Mouse (Mus musculus) activated CD4-positive, CD25-positive, alpha-beta regulatory T cell, adult 4 months (primary cell): ENCODE data around the gene Srsf7. TPM values are rescaled to one million over a fixed set of nuclear protein-coding genes. Genes with fewer than 3 reads are reported as not detected.
"Not testable (repeated sequence)": the region's sequence is repeated elsewhere in the genome, so short reads cannot be mapped to it uniquely, and the experiment has no call there.

Source experiments
- ATAC-seq: one replicate; pipeline ENCODE4 v1.8.0; 2017
- polyA plus RNA-seq, 2 experiments: library from polyadenylated mRNA; unstranded; fragments of 100-300 nt; shearing (Covaris generic); gene quantifications; one replicate each; pipeline ENCODE4 v1.2.1; 2017

The Srsf7 gene
- polyA plus RNA-seq, 2 experiments from 2014 or later = 467 to 529 TPM

DNA sequence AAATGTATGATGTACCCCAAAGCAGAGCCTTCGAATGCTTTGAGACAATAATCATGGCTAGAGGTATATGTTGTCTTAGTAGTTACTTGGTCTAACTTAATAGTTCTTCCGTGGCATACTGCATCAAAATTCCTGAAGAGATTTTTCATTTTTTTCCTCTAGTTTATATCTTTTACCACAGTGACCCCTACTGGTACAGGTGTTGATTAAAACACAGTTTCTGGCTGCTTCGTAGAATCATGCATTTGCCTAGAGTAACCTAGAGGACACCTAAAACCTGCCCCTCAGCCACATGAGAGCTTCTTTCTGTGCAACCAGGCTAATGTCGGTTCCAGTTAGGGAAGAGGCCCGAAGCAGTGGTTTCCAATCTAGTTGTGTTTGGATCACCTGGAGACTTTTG, 14.0 kb downstream of the Srsf7 start:
- peak; percentile 57 for ATAC-seq

- no peak for ATAC-seq
These were observed 23.5 kb downstream of the Srsf7 start for GRCm38 (mm10) chr17:80183615-80184014.

- ATAC-seq = no peak
These were observed 26.6 kb downstream of the Srsf7 start for GRCm38 (mm10) chr17:80180468-80180867.

DNA sequence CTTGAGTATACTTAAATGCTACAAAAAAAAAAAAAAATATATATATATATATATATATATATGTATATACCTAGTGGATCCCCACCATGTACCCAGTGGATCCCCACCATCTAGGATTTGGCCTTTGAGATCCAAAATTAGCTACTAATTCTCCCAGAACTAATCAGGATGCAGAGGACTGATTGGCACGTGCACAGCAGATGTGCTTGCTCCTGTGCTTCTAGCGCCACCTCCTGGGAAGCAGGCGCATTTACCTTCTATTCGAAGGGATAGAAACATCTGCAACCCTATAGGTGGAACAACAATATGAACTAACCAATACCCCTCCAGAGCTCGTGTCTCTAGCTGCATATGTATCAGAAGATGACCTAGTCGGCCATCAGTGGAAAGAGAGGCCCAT, 27.1 kb downstream of the Srsf7 start:
- no peak for ATAC-seq

- not testable (repeated sequence) for ATAC-seq
These were observed 28.3 kb downstream of the Srsf7 start for GRCm38 (mm10) chr17:80178846-80179245.

DNA sequence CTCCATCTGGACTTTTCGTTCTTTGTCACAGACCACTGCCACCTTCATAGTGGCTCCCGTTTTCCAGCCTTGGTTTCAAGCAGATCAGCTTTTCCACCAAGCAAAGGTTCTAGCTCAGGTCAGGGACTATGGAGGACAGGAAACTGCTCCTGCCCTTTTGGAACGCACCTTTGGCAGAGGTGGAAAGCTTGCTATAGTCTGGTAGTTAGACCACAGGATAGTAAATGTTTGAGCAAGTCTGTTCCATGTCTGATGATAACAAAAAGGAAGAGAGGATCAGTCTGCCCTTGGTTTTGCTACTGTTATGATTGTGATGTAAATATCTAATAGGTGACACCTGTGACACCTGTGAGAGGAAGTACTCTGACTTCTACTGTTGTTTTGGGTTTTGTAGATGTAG, 31.1 kb downstream of the Srsf7 start:
- ATAC-seq = no peak

DNA sequence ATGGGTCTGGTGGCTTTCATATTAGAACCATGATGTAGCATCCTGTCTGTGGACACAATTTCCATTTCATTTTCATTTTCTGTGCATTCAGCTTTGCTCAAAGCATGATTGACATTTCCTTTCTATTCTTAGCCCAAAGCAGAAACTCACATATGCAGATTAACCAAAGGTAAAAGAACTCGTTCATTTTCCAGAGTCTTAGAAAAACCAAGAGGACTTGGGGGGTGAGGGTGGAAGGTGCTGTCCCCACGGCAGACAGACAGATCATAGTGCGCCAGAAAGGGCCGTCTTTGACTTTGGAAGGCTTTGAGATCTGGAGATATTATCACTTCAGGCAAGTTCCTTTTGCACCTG, 31.7 kb downstream of the Srsf7 start:
- peak; percentile 69 for ATAC-seq

GRCm38 (mm10) chr17:80174699-80175385, 32.3 kb downstream of the Srsf7 start:
- peak; percentile 41 for ATAC-seq

DNA sequence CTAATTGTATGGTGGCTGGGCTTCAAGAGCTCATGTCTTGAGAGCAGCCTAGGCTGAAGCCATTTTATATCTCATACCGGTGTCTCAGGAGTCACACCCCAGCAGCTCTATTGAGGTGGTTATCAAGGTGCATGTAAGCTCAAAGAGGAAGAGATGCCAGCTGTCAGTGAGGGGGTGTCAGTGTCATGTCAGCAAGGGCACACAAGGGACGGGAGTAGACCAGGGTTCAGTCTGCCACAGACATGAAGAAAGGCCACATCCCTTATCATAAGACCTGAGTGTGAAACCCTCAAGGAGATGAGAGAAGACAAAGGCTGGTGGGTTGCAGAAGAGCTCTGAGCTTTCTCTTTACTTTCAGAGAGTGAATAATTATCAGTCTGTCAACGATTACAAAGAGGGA, 33.0 kb downstream of the Srsf7 start:
- ATAC-seq = peak; percentile 11

- no peak for ATAC-seq
These were observed 33.4 kb downstream of the Srsf7 start for GRCm38 (mm10) chr17:80173708-80174107.

DNA sequence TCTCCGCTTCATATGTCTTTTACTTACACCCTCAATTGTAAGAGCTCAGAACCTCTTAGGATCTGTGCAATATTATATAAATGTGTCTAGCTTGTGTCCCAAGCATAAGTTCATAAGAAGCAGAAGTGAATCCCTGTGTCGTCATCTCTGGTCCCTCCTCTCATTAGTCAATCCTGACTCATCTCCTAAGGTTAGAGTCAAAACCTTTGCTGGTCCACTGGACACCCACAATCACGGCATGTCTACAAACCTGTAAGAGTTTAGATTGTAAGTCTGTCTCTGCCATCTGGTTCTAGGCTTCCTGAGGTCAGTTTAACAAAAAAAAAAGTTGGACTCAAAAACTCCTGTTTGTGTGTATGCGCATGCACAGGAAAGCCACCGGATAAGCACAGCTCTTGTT, 34.3 kb downstream of the Srsf7 start:
- ATAC-seq = no peak

DNA sequence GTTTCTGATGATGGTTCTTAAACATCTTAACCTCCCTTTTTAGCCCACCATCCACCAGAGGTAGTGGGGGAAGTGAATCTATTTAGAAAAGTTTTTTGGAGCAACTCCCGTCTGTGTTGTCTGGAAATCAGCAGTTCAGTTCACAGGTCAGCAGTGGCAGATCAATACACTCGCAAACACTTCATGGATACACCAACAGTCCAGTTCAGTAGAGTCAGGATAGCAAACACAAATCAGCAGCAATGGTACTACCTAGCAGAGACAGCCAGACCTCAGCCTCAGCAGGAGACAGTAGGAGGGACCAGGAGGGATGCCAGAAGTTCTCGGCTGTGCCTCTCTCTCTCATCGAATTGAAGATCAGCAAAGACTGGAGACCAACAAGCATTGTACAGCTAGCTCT, 35.2 kb downstream of the Srsf7 start:
- ATAC-seq = no peak

GRCm38 (mm10) chr17:80170951-80171350, 36.2 kb downstream of the Srsf7 start:
- ATAC-seq = no peak

DNA sequence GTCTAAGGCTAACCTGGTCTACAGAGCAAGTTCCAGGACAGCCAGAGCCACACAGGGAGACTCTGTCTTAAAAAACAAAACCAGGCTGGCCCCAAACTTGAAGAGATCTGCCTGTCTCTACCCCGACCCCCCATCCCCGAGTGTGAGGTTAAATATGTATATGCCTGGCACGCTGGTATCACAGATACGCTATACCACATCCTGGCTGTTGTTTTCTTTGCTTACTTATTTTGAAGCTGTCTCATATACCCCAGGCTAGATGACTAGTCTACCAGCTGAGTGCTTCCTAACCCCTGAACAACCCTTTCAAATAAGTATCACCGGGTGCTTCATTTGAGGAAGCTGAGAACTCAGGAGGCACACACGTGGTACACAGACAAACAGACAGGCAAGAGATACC, 37.3 kb downstream of the Srsf7 start:
- ATAC-seq = peak; percentile 56

DNA sequence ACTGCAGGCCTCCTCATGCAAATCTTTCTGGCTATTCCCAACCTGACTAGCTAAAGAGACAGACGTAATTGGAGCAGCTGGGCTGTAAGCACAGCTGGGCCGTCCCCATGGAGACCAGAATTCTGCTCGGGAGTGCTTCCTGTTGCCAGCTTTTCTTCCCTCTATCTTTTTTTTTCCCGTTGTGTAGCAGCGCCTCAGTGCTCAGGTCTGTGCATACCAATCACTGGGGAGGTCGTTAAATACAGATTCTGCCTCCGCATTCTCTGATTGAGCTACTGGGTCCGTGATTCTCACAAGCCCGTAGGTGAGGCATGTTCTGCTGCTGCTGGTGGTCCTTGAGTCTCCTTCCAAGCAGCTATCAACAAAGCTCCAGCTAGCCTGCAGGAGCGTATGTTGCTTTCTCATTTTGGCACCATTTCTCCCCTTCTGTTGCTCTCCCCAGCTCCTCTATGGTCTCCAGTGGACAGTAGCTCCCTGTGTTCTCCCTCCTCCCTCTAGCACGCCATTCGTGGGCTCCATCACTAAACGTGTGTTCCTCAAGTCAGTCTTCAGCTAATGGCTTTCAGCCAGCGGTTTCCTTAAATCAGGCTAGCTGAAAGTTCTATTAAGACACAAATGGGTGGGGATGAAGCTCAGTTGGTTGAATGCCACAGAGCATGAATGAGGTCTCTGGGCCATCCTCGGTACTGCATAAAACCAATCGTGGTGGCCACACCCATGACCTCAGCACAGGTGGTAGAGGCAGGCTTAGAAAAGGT, 38.5 kb downstream of the Srsf7 start:
- ATAC-seq = no peak

- peak; percentile 71 for ATAC-seq
These were observed 39.3 kb downstream of the Srsf7 start for GRCm38 (mm10) chr17:80167851-80168251.

GRCm38 (mm10) chr17:80167436-80167835, 39.7 kb downstream of the Srsf7 start:
- no peak for ATAC-seq

DNA sequence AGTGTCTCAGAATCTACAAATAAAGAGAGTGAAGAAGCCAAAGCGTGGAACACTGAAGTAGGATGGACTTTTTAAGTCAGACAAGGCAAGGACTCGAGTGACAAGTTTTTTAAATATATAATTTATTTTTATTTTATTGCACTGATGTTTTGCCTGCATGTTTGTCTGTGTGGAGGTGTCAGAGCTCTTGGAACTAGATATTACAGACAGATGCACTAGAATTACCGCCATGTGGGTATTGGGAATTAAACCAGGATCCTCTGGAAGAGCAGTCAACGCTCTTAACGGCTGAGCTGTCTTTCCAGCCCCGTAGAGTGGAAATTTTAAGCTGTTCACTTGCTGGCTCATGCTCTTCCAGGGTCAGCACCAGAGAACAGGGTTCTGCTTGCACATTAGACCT, 40.8 kb downstream of the Srsf7 start:
- ATAC-seq = no peak

GRCm38 (mm10) chr17:80165741-80166140, 41.4 kb downstream of the Srsf7 start:
- ATAC-seq = no peak

DNA sequence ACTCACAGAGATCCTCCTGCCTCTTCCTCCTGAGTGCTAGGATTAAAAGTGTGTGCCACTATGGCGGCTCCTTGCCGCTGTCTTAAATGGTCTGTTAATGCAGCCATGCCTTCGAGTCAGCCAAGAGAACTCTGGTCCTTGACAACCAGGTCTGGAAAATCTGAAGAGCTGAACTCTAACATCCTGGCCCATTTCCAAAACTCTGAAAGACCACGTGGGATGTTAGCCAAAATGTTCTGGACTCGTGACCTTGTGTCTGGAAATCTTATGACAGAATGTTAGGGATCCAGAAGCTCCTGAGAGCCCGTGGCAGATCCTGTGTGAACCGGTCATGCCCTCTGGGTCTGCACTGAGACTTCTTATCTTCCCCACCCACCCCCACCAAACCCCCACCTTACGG, 43.1 kb downstream of the Srsf7 start:
- no peak for ATAC-seq

GRCm38 (mm10) chr17:80160454-80160853, 46.7 kb downstream of the Srsf7 start:
- ATAC-seq = no peak

GRCm38 (mm10) chr17:80157489-80157888, 49.6 kb downstream of the Srsf7 start:
- ATAC-seq = peak; percentile 58

DNA sequence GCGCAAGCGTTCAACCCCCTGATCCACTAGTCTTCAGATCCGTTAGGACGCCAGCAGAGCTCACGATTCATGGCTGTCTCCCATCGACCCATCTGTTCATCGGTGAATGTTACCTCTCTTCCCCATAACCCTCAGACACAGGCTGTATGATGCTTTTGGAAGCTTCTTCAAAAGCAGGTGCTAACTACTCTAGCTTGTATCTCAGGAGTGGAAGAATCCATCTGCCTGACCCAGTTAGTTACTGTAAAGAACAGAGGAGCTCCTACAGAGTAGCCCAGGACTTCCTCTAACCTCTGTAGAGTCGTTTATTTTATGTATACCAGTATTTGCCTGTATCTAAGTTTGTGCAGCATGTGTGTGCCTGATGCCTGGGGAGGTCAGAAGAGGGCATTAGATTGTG, 50.2 kb downstream of the Srsf7 start:
- no peak for ATAC-seq

DNA sequence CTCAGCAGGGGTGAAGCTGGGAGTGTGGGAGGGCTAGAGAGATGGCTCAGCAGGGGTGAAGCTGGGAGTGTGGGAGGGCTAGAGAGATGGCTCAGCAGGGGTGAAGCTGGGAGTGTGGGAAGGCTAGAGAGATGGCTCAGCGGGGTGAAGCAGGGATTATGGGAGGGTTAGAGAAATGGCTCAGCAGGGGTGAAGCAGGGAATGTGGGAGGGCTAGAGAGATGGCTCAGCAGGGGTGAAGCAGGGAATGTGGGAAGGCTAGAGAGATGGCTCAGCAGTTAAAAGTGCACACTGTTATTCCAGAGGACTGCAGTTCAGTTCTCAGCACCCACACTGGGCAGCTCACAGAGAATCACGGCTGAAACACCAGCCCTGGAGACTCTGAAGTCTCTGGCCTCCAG, 53.5 kb downstream of the Srsf7 start:
- ATAC-seq = no peak
